Mouse (Mus musculus) gastrocnemius, adult 2 months (tissue): ENCODE results near the gene Gm49388. TPM values are rescaled to one million over a fixed set of nuclear protein-coding genes. Genes with fewer than 3 reads are reported as not detected.

Source experiments
- DNase-seq: peaks from one replicate; pipeline ENCODE4 v3.0.0; 2022
- H3K27ac ChIP-seq: fragments of 200-600 bp; 2 replicates; pipeline ENCODE4 v1.8.1; 2022; ENCODE audit warnings: mild to moderate bottlenecking
- H3K4me3 ChIP-seq: fragments of 200-600 bp; 2 replicates; pipeline ENCODE4 v1.8.1; 2022; ENCODE audit warnings: mild to moderate bottlenecking, moderate library complexity
- CTCF ChIP-seq: fragments of 200-600 bp; IDR thresholded peaks from 2 replicates; pipeline ENCODE4 v1.8.1; 2022; ENCODE audit warnings: antibody characterized with exemption, mild to moderate bottlenecking, moderate library complexity
- intact Hi-C: fragments of 180-260 bp; cut with DNase I; formaldehyde crosslinking; loops from one replicate; pipeline ENCODE4 v1.15.1; 2025
- total RNA-seq, 2 experiments: library from RNA; stranded (reverse); gene quantifications; 2 replicates each; pipeline ENCODE4 v1.2.3; 2021

Gene Gm49388
- total RNA-seq, 2 experiments from 2014 or later: 1.9 to 2.1 TPM

- no peak for TF ChIP-seq CTCF
- intact Hi-C loops: no loop called here
- no peak overlapping the region for H3K4me3 ChIP-seq
- no peak for DNase-seq
- no peak overlapping the region for H3K27ac ChIP-seq
These were observed 32.2 kb upstream of the Gm49388 start for GRCm38 (mm10) chr7:127753158-127753557.

- TF ChIP-seq CTCF: no peak
- intact Hi-C loops: no loop called here
These were observed 31.7 kb upstream of the Gm49388 start for GRCm38 (mm10) chr7:127753741-127754140.

GRCm38 (mm10) chr7:127759716-127760115 is 25.7 kb upstream of the Gm49388 start:
- Histone ChIP-seq H3K27ac (no peak overlapping the region), H3K4me3 (no peak overlapping the region)
- intact Hi-C loops: no loop called here
- DNase-seq: no peak
- TF ChIP-seq CTCF: no peak

More at GRCm38 (mm10) chr7:127753741-127754140, 31.7 kb upstream of the Gm49388 start:
- no peak overlapping the region for H3K4me3 ChIP-seq
- no peak for DNase-seq
- no peak overlapping the region for H3K27ac ChIP-seq

- DNase-seq: no peak
- Histone ChIP-seq H3K27ac (no peak overlapping the region), H3K4me3 (no peak overlapping the region)
- TF ChIP-seq CTCF: no peak
- intact Hi-C loops: no loop called here
These were observed 24.9 kb upstream of the Gm49388 start for GRCm38 (mm10) chr7:127760478-127760877.

- Histone ChIP-seq H3K4me3 (no peak overlapping the region), H3K27ac (no peak overlapping the region)
- peak; percentile 79 for DNase-seq
- TF ChIP-seq CTCF: no peak; the same call in none of the 2 replicates
- intact Hi-C loops: loop anchor here (1.0 kb wide), 1 partner anchor 86 kb away; no protein-coding TSS in a partner anchor
These were observed 24.4 kb upstream of the Gm49388 start for GRCm38 (mm10) chr7:127761026-127761425.

- no peak for TF ChIP-seq CTCF
- no peak for DNase-seq
- H3K27ac ChIP-seq: no peak overlapping the region
- intact Hi-C loops: no loop called here
- no peak overlapping the region for H3K4me3 ChIP-seq
These were observed 21.8 kb upstream of the Gm49388 start for GRCm38 (mm10) chr7:127763642-127764041.

- DNase-seq: no peak
- TF ChIP-seq CTCF: no peak
- intact Hi-C loops: no loop called here
- Histone ChIP-seq H3K4me3 (no peak overlapping the region), H3K27ac (no peak overlapping the region)
These were observed 19.7 kb upstream of the Gm49388 start for GRCm38 (mm10) chr7:127765756-127766155.

GRCm38 (mm10) chr7:127766851-127767609 is 18.4 kb upstream of the Gm49388 start:
- no peak for TF ChIP-seq CTCF
- Histone ChIP-seq H3K4me3 (no peak overlapping the region), H3K27ac (no peak overlapping the region)
- no peak for DNase-seq
- intact Hi-C loops: no loop called here

- no peak overlapping the region for H3K4me3 ChIP-seq
- intact Hi-C loops: no loop called here
- no peak overlapping the region for H3K27ac ChIP-seq
- no peak for TF ChIP-seq CTCF
- no peak for DNase-seq
These were observed 17.6 kb upstream of the Gm49388 start for GRCm38 (mm10) chr7:127767671-127768345.

- peak overlapping the region; percentile 84 for H3K4me3 ChIP-seq
- intact Hi-C loops: no loop called here
These were observed 16.9 kb upstream of the Gm49388 start for GRCm38 (mm10) chr7:127768346-127768996.

GRCm38 (mm10) chr7:127768997-127769593 is 16.3 kb upstream of the Gm49388 start:
- intact Hi-C loops: no loop called here
- peak overlapping the region; percentile 84 for H3K4me3 ChIP-seq
- TF ChIP-seq CTCF: no peak
- H3K27ac ChIP-seq: peak overlapping the region; percentile 96
- peak; percentile 92 for DNase-seq

More at GRCm38 (mm10) chr7:127768346-127768996, 16.9 kb upstream of the Gm49388 start:
- peak; percentile 12; the same call in 1 of the 2 replicates for TF ChIP-seq CTCF
- peak overlapping the region; percentile 96; the same call in 1 of the 2 replicates for H3K27ac ChIP-seq
- DNase-seq: no peak

GRCm38 (mm10) chr7:127769651-127770038 is 15.8 kb upstream of the Gm49388 start, which contains the start of gene Orai3:
Gene Orai3 (plus strand): TSS chr7:127769815.
- no peak for TF ChIP-seq CTCF
- intact Hi-C loops: loop anchor here (10.0 kb wide), 1 partner anchor 435 kb away; the partner anchor contains the start of gene Cox6a2
- peak; percentile 93 for DNase-seq

More at GRCm38 (mm10) chr7:127769651-127770038, 15.8 kb upstream of the Gm49388 start, which contains the start of gene Orai3:
- H3K4me3 ChIP-seq: peak within 1 kb of the TSS; percentile 84
- H3K27ac ChIP-seq: peak within 1 kb of the TSS; percentile 96
